Mouse (Mus musculus) erythroblast, embryonic 14.5 days (primary cell): Measurements from ENCODE around the gene Zfp46.

Experiments
- GATA1 ChIP-seq: IDR thresholded peaks from 2 replicates; pipeline ENCODE4 v1.6.1; 2012; ENCODE audit warnings: low read length, inconsistent platforms, mixed read lengths
- TAL1 ChIP-seq: IDR thresholded peaks from 3 replicates; pipeline ENCODE4 v1.6.1; 2012; ENCODE audit warnings: low read length, inconsistent platforms, mixed read lengths

DNA sequence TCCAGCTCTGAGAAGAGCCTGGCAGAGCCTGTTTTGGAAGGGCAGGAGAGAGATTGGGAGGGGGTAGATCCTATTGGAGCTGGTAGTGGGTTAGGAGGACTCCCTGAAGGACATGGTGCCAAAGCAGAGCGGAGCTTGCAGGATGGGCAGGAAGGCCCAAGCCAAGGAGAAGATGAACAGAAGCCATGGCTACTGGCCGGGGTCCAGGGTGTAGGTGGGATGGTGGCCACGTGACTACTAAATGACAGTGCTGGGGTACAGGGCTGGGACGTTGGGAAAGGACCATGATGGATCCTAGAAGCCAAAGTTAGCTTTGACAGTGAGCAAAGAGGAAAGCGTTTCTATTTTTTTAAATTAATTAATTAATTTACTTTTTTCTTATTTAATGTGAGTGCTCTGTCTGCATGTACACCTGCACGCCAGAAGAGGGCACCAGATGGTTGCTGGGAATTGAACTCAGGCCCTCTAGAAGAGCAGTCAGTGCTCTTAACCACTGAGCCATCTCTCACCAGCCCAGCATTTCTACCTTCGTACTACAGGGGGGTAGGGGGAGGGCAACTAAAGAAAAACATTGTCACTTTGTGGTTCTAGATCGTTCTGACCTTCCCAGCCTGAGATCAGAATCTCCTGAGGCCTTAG, 42.3 kb upstream of the Zfp46 start:
- no peak for TF ChIP-seq GATA1
- TF ChIP-seq TAL1: no peak
